In the genomic region with DNA sequence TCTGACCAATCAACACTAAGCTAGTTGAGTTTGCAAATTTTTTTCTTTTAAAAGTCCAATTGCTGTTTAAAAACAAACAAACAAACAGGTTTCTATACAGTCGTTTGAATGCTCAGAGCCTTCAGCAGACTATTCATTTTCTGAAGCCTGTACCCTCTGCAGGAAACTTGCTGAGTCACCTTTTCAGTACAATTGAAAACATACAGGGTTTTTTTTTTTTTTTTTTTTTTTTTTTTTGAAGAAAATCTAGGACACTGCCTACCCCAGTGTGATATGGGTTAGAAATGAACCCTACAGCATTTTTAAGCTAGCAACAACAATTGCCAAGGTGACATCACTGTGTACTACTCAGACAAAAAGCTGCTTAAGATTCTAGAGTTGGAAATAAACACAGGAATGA, we compare ENCODE assay signal across 18 mouse cellular contexts. TPM values are rescaled to one million over a fixed set of nuclear protein-coding genes. Genes with fewer than 3 reads are reported as not detected.
DNase-seq lines count a peak whose midpoint lies in the region; ATAC-seq and TF ChIP-seq lines count a peak whose summit lies in the region.
"Had no signal": no experiment of that assay in that cellular context is flagged by ENCODE, and none has a peak within 500 bp of the region (broad histone marks: within the 10 kb centered on the region; RNA-seq: fewer than 3 reads in every experiment).

No protein-coding gene starts in this region.

- intact Hi-C loops in heart, adult 2 months (cut with DNase I), result loop anchor here (1.0 kb wide), 1 partner anchor 15 kb away; no protein-coding TSS in a partner anchor

- no peaks in the 10 kb centered on the region for H3K79me2 ChIP-seq in heart, adult 2 months (replicated peaks; ENCODE audit: control insufficient read depth, insufficient read depth, low read length)

- WGBS in heart, embryonic 12.5 days, result 32% methylated on average over 1 of the region's 1 CpGs
- 32% methylated on average over 1 of the region's 1 CpGs for WGBS in heart, adult 2 months
- 67% methylated on average over 1 of the region's 1 CpGs for WGBS in midbrain, embryonic 14.5 days
- 68% methylated on average over 1 of the region's 1 CpGs for WGBS in midbrain, embryonic 10.5 days

- no peak overlapping the region for H3K4me3 ChIP-seq in heart, embryonic 12.5 days
- no peak overlapping the region for H3K4me3 ChIP-seq in heart, adult 2 months
- H3K4me3 ChIP-seq in midbrain, embryonic 14.5 days (replicated peaks; ENCODE audit: low read depth, low read length), result no peak overlapping the region
- no peak overlapping the region for H3K4me3 ChIP-seq in midbrain, embryonic 10.5 days
- H3K4me3 ChIP-seq: kidney, embryonic 15.5 days; layer of hippocampus, adult 2 months; neural tube, embryonic 15.5 days had no signal

- no peak overlapping the region for H3K9ac ChIP-seq in heart, embryonic 12.5 days
- no peak overlapping the region for H3K9ac ChIP-seq in heart, adult 2 months (ENCODE audit: low read depth, low read length)
- no peak overlapping the region for H3K9ac ChIP-seq in midbrain, embryonic 14.5 days (replicated peaks; ENCODE audit: low read length)
- H3K9ac ChIP-seq: kidney, embryonic 15.5 days; neural tube, embryonic 15.5 days had no signal

- no peak overlapping the region for H3K4me2 ChIP-seq in heart, embryonic 12.5 days
- no peak overlapping the region for H3K4me2 ChIP-seq in midbrain, embryonic 14.5 days (ENCODE audit: low read length)
- H3K4me2 ChIP-seq: kidney, embryonic 15.5 days; neural tube, embryonic 15.5 days had no signal

- TF ChIP-seq EP300 in heart, adult 2 months (IDR thresholded peaks at IDR 0.05; ENCODE audit: insufficient read depth, low read depth, low read length), result no peak

- no peaks in the 10 kb centered on the region for H3K9me3 ChIP-seq in heart, embryonic 12.5 days (replicated peaks)
- H3K9me3 ChIP-seq in midbrain, embryonic 14.5 days (ENCODE audit: control insufficient read depth, low read length), result no peaks in the 10 kb centered on the region
- no peaks in the 10 kb centered on the region for H3K9me3 ChIP-seq in midbrain, embryonic 10.5 days (replicated peaks)
- H3K9me3 ChIP-seq: kidney, embryonic 15.5 days; neural tube, embryonic 15.5 days had no signal

- peaks cover 25% of the 10 kb centered on the region for H3K4me1 ChIP-seq in heart, embryonic 12.5 days (replicated peaks)
- H3K4me1 ChIP-seq in heart, adult 2 months (ENCODE audit: control insufficient read depth, insufficient read depth, low read length), result peaks cover 11% of the 10 kb centered on the region
- no peaks in the 10 kb centered on the region for H3K4me1 ChIP-seq in midbrain, embryonic 14.5 days (ENCODE audit: control insufficient read depth, insufficient read depth, low read length)
- H3K4me1 ChIP-seq in midbrain, embryonic 10.5 days, result peaks cover 9% of the 10 kb centered on the region; the same call in 1 of the 2 replicates

- TF ChIP-seq CTCF in heart, adult 2 months (IDR thresholded peaks at IDR 0.05), result no peak

- ATAC-seq in heart, embryonic 12.5 days (ENCODE audit: insufficient number of reproducible peaks, low FRiP score), result peak; percentile 72; the same call in 1 of the 2 replicates
- no peak for ATAC-seq in midbrain, embryonic 14.5 days (ENCODE audit: low FRiP score, low TSS enrichment)
- ATAC-seq in megakaryocyte progenitor cell, adult 5-6 weeks (replicated peaks; ENCODE audit: poor library complexity), result 0 out of 2 replicates have a peak, but pooled peaks have one; percentile 45
- ATAC-seq: forebrain, embryonic 16.5 days; Patski had no signal

- H3K27ac ChIP-seq in heart, embryonic 12.5 days (ENCODE audit: poor library complexity, severe bottlenecking), result no peak overlapping the region
- no peak overlapping the region for H3K27ac ChIP-seq in heart, adult 2 months
- no peak overlapping the region for H3K27ac ChIP-seq in midbrain, embryonic 14.5 days (replicated peaks; ENCODE audit: low read depth, low read length)
- no peak overlapping the region for H3K27ac ChIP-seq in midbrain, embryonic 10.5 days (replicated peaks)
- H3K27ac ChIP-seq: kidney, embryonic 15.5 days; neural tube, embryonic 15.5 days had no signal

- H3K36me3 ChIP-seq in heart, embryonic 12.5 days, result no peaks in the 10 kb centered on the region
- H3K36me3 ChIP-seq in heart, adult 2 months (ENCODE audit: control insufficient read depth, insufficient read depth, low read length), result no peaks in the 10 kb centered on the region
- H3K36me3 ChIP-seq in midbrain, embryonic 14.5 days (ENCODE audit: control insufficient read depth, insufficient read depth, low read length), result no peaks in the 10 kb centered on the region
- no peaks in the 10 kb centered on the region for H3K36me3 ChIP-seq in midbrain, embryonic 10.5 days
- H3K36me3 ChIP-seq: kidney, embryonic 15.5 days; neural tube, embryonic 15.5 days had no signal

- DNase-seq in heart, adult 2 months, result no peak
- peak; percentile 14 for DNase-seq in midbrain, embryonic 14.5 days
- no peak for DNase-seq in midbrain, embryonic 10.5 days (ENCODE audit: low spot score)
- DNase-seq in Muller cell, postnatal 12 days (ENCODE audit: inconsistent ontology term), result peak; percentile 47
- no peak for DNase-seq in B cell, adult 2 months
- no peak for DNase-seq in adipocyte (ENCODE audit: low spot score)
- DNase-seq: cerebellum, adult 11-12 months; embryo, embryonic 11 days; heart, postnatal 14 days; lung, adult 2 months; right cerebral cortex, postnatal 14 days had no signal

- no peaks in the 10 kb centered on the region for H3K27me3 ChIP-seq in heart, embryonic 12.5 days (replicated peaks)
- H3K27me3 ChIP-seq in heart, adult 2 months (ENCODE audit: control insufficient read depth, insufficient read depth, low read length), result no peaks in the 10 kb centered on the region
- no peaks in the 10 kb centered on the region for H3K27me3 ChIP-seq in midbrain, embryonic 14.5 days (ENCODE audit: control insufficient read depth, insufficient read depth, low read length)
- no peaks in the 10 kb centered on the region for H3K27me3 ChIP-seq in midbrain, embryonic 10.5 days (ENCODE audit: low read depth, poor library complexity, severe bottlenecking)
- H3K27me3 ChIP-seq: kidney, embryonic 15.5 days; neural tube, embryonic 15.5 days; Patski had no signal

- TF ChIP-seq POLR2A in heart, adult 2 months (IDR thresholded peaks at IDR 0.05; ENCODE audit: insufficient read depth, low read depth, low read length), result no peak

RNA-seq across cellular contexts. Expression of a gene that starts 7.6 kb away (rescaled TPM):
- polyA plus RNA-seq in heart, embryonic 12.5 days (2016; fragmentation: Nextera tagmentation; extraction: Ambion mirVana), result 21.4 and 22.6 TPM in 2 replicates
- total RNA-seq in heart, adult 2 months (2021), result 10 to 100 TPM; 12.2 to 13.6 TPM
- 4.7 and 10.6 TPM in 2 replicates for polyA plus RNA-seq in heart, adult 2 months (2012; rRNA removed)
- 26.2 and 30.6 TPM in 2 replicates for polyA plus RNA-seq in midbrain, embryonic 14.5 days (2014; fragmentation: Nextera tagmentation; extraction: Ambion mirVana)
- 19.7 and 21.5 TPM in 2 replicates for polyA plus RNA-seq in midbrain, embryonic 10.5 days (2016; fragmentation: Nextera tagmentation; extraction: Ambion mirVana)
- total RNA-seq in megakaryocyte progenitor cell, adult 5-6 weeks (2015), result 31.3 and 31.7 TPM in 2 replicates
- 23.7 and 27.8 TPM in 2 replicates for total RNA-seq in megakaryocyte progenitor cell, adult 5-6 weeks (2017)

RNA-seq across cellular contexts. Expression of a gene that starts 8.0 kb away (rescaled TPM):
- 5.8 and 6.3 TPM in 2 replicates for polyA plus RNA-seq in heart, embryonic 12.5 days (2016; fragmentation: Nextera tagmentation; extraction: Ambion mirVana)
- 1 to 10 TPM; 7.1 to 8.8 TPM for total RNA-seq in heart, adult 2 months (2021)
- polyA plus RNA-seq in heart, adult 2 months (2012; rRNA removed), result 3.2 and 5.7 TPM in 2 replicates
- polyA plus RNA-seq in midbrain, embryonic 14.5 days (2014; fragmentation: Nextera tagmentation; extraction: Ambion mirVana), result 14.0 and 16.0 TPM in 2 replicates
- 4.5 and 4.9 TPM in 2 replicates for polyA plus RNA-seq in midbrain, embryonic 10.5 days (2016; fragmentation: Nextera tagmentation; extraction: Ambion mirVana)
- total RNA-seq in megakaryocyte progenitor cell, adult 5-6 weeks (2015), result 11.7 and 11.9 TPM in 2 replicates
- 8.9 and 9.7 TPM in 2 replicates for total RNA-seq in megakaryocyte progenitor cell, adult 5-6 weeks (2017)

Comparison
In these comparisons a context has a peak if more than half of its experiments do, and no peak if none do; other contexts are left out.
1. DNase-seq: peak in midbrain, embryonic 14.5 days (single experiment) and Muller cell, postnatal 12 days (single experiment); none in heart, adult 2 months (0 of 2), midbrain, embryonic 10.5 days (single experiment), B cell, adult 2 months (0 of 2) and adipocyte (single experiment).